Mouse (Mus musculus) cerebellum, adult (tissue): ENCODE measurements around the gene Dnah10.
A peak's percentile ranks its signal among the peaks of the same experiment; 100 is the strongest.

Experiments
- ATAC-seq: cut with Nextera tagmentation; 2 replicates; pipeline ENCODE4 v1.9.2; 2017; ENCODE audit warnings: mild to moderate bottlenecking, moderate library complexity, mixed read lengths; ENCODE audit not compliant: insufficient number of reproducible peaks, low FRiP score, low TSS enrichment

The Dnah10 gene

GRCm38 (mm10) chr5:124862013-124862866 lies 137.4 kb downstream of the Dnah10 start, which contains the start of the genes Ccdc92 and Zfp664:
Gene Ccdc92 (minus strand): TSS chr5:124862424.
Gene Zfp664 (plus strand): TSS chr5:124862691.
- peak; percentile 84 for ATAC-seq

GRCm38 (mm10) chr5:124862871-124863741 lies 138.2 kb downstream of the Dnah10 start:
- peak; percentile 20; the same call in 1 of the 2 replicates for ATAC-seq

- peak; percentile 40; the same call in 1 of the 2 replicates for ATAC-seq
These were observed 144.1 kb downstream of the Dnah10 start for GRCm38 (mm10) chr5:124868981-124869380.

GRCm38 (mm10) chr5:124872033-124872432 lies 147.1 kb downstream of the Dnah10 start:
- ATAC-seq = no peak

- ATAC-seq = no peak
These were observed 148.2 kb downstream of the Dnah10 start for GRCm38 (mm10) chr5:124873096-124873495.

- ATAC-seq = no peak
These were observed 149.2 kb downstream of the Dnah10 start for GRCm38 (mm10) chr5:124873890-124874601.

- no peak for ATAC-seq
These were observed 154.4 kb downstream of the Dnah10 start for GRCm38 (mm10) chr5:124879251-124879650.

GRCm38 (mm10) chr5:124879801-124880200 lies 154.9 kb downstream of the Dnah10 start:
- ATAC-seq = no peak

GRCm38 (mm10) chr5:124883877-124884276 lies 159.0 kb downstream of the Dnah10 start:
- peak; percentile 77; the same call in 1 of the 2 replicates for ATAC-seq
